Mouse (Mus musculus) midbrain, embryonic 11.5 days (tissue): ENCODE results near the gene Clpb. TPM values are rescaled to one million over a fixed set of nuclear protein-coding genes. Genes with fewer than 3 reads are reported as not detected.
A peak's percentile ranks its signal among the peaks of the same experiment; 100 is the strongest.

Experiments used
- ATAC-seq: fragments of 200-750 bp; cut with Nextera tagmentation; 2 replicates; pipeline ENCODE4 v1.8.0; 2017; ENCODE audit warnings: moderate TSS enrichment, moderate library complexity; ENCODE audit not compliant: low FRiP score
- DNase-seq: peaks from one replicate; pipeline ENCODE4 v3.0.0; 2015; ENCODE audit warnings: low spot score; ENCODE audit errors: missing footprints
- H3K27ac ChIP-seq: fragments of 300-500 bp; sonication (generic); 2 replicates; pipeline ENCODE4 v1.5.1; 2014; ENCODE audit warnings: low read depth, low read length
- H3K27me3 ChIP-seq: fragments of 300-500 bp; sonication (generic); 2 replicates; pipeline ENCODE4 v1.6.1; 2014; ENCODE audit warnings: mild to moderate bottlenecking, low read length, moderate library complexity, mixed read lengths; ENCODE audit not compliant: control insufficient read depth, insufficient read depth
- H3K36me3 ChIP-seq: fragments of 300-500 bp; sonication (generic); 2 replicates; pipeline ENCODE4 v1.6.1; 2014; ENCODE audit warnings: mild to moderate bottlenecking, low read length, moderate library complexity, mixed read lengths; ENCODE audit not compliant: control insufficient read depth, insufficient read depth
- H3K4me1 ChIP-seq: fragments of 300-500 bp; sonication (generic); 2 replicates; pipeline ENCODE4 v1.6.1; 2014; ENCODE audit warnings: low read length; ENCODE audit not compliant: control insufficient read depth, insufficient read depth
- H3K4me2 ChIP-seq: fragments of 300-500 bp; sonication (generic); 2 replicates; pipeline ENCODE4 v1.6.1; 2014; ENCODE audit warnings: mild to moderate bottlenecking, moderate library complexity
- H3K4me3 ChIP-seq: fragments of 300-500 bp; sonication (generic); 2 replicates; pipeline ENCODE4 v1.5.1; 2014; ENCODE audit warnings: low read depth, low read length
- H3K9ac ChIP-seq: fragments of 300-500 bp; sonication (generic); 2 replicates; pipeline ENCODE4 v1.6.1; 2014; ENCODE audit warnings: low read length
- H3K9me3 ChIP-seq: fragments of 300-500 bp; sonication (generic); 2 replicates; pipeline ENCODE4 v1.6.1; 2016; ENCODE audit warnings: low read length; ENCODE audit not compliant: control insufficient read depth
- WGBS: fragments of 180-500 bp; shearing (Covaris S2); extraction: QIAGEN DNeasy Blood & Tissue Kit; methylation state at CpG from one replicate; pipeline ENCODE4 v1.1.7; 2014; 5-methylcytosine and 5-hydroxymethylcytosine counted together
- polyA plus RNA-seq: library from polyadenylated mRNA; unstranded; fragments of >200 nt; fragmentation: Nextera tagmentation; extraction: Ambion mirVana; gene quantifications from 2 replicates; pipeline ENCODE4 v1.2.1, GENCODE M21; 2014

Gene Clpb
- polyA plus RNA-seq, 1 experiment from 2014 or later = 38.8 TPM

DNA sequence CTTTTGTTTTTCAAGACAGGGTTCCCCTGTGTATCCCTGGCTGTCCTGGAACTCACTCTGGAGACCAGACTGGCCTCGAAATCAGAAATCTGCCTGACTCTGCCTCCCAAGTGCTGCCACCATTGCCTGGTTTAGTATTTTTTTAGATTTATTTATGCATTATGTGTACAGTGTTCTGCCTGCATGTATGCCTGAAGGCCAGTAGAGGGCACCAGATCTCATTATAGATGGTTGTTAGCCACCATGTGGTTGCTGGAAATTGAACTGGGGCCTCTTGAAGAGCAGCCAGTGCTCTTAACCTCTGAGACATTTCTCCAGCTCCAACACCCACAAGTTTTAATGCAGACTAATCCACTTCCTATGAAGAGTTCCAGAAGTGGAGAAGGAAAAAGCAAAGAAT, 1.4 kb upstream of the Clpb start:
- H3K27ac ChIP-seq = no peak overlapping the region
- no peaks in the 10 kb centered on the region for H3K27me3 ChIP-seq
- ATAC-seq (no peak), DNase-seq (no peak)
- WGBS = 80% methylated on average over 1 of the region's 1 CpGs
- H3K4me1 ChIP-seq = peaks cover 13% of the 10 kb centered on the region
- H3K4me3 ChIP-seq = no peak overlapping the region
- no peaks in the 10 kb centered on the region for H3K9me3 ChIP-seq
- H3K9ac ChIP-seq = no peak overlapping the region
- H3K4me2 ChIP-seq = no peak overlapping the region
- no peaks in the 10 kb centered on the region for H3K36me3 ChIP-seq

DNA sequence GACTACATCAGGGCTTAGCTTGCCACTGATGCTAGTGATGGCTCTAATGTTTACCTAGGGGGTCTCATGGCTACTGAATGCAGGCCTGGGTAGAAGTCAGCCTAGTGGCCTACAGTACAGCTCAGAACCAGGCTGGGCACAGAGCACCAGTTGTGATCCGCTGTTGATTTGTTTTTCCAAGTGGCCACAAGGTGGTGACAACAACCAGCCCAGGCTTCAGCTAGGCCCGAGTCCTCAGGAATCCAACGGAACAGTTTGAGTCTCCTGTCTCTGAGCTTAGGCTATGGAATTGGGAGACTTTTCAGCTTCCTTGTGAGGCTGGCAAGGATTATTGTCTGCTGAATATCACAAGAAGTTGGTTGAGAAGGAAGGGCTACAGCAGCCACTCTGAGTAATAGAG, 3.1 kb downstream of the Clpb start:
- no peak overlapping the region for H3K4me2 ChIP-seq
- H3K4me3 ChIP-seq = no peak overlapping the region
- no peak overlapping the region for H3K27ac ChIP-seq
- no peaks in the 10 kb centered on the region for H3K27me3 ChIP-seq
- 7% methylated on average over 3 of the region's 3 CpGs for WGBS
- H3K36me3 ChIP-seq = no peaks in the 10 kb centered on the region
- H3K9me3 ChIP-seq = no peaks in the 10 kb centered on the region
- no peak overlapping the region for H3K9ac ChIP-seq
- DNase-seq (peak; percentile 90), ATAC-seq (no peak)
- H3K4me1 ChIP-seq = peaks cover 13% of the 10 kb centered on the region

DNA sequence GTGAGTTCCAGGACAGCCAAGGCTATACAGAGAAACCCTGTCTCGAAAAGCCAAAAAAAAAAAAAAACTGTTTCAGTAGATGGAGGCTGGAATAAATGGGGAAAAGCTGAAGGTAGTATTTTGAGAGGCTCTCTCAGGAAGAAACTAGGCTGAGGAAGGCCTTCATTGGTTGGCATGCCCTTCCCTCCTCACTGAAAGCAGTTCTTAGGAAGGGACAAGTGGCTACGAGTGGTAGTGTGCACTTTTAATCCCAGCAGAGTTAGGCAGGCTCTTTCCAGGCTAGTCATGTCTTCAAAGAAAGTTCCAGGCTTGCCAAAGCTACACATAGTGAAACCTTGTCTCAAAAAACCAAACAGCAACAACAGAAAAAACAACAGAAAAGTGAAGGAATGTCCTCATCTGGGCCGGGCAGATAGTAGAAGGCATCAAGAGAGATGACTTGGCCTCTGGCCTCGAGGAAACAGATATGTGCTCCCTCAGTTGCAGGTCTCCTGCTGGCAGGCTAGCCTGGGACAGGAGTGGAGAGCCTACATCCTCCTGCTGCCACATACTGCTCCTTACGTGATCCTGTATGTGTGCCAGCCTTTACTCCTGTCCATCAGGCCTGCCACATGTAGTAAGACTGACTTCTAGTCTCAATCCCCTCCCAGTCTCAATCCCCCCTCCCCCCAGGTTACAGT, 8.3 kb downstream of the Clpb start:
- Histone ChIP-seq H3K4me2 (no peak overlapping the region), H3K4me1 (peaks cover 11% of the 10 kb centered on the region), H3K9ac (no peak overlapping the region), H3K36me3 (no peaks in the 10 kb centered on the region), H3K4me3 (no peak overlapping the region), H3K27ac (no peak overlapping the region), H3K9me3 (no peaks in the 10 kb centered on the region), H3K27me3 (no peaks in the 10 kb centered on the region)
- whole genome bisulfite sequencing = 72% methylated on average over 4 of the region's 5 CpGs
- ATAC-seq = no peak
- no peak for DNase-seq

- 23% methylated on average over 2 of the region's 2 CpGs for WGBS
- Histone ChIP-seq H3K27me3 (no peaks in the 10 kb centered on the region), H3K4me3 (no peak overlapping the region), H3K27ac (no peak overlapping the region), H3K36me3 (no peaks in the 10 kb centered on the region), H3K4me1 (peaks cover 20% of the 10 kb centered on the region), H3K9ac (no peak overlapping the region), H3K9me3 (no peaks in the 10 kb centered on the region), H3K4me2 (no peak overlapping the region)
- peak; percentile 80 for DNase-seq
- ATAC-seq = no peak
These were observed 10.1 kb downstream of the Clpb start for GRCm38 (mm10) chr7:101673497-101673896.

DNA sequence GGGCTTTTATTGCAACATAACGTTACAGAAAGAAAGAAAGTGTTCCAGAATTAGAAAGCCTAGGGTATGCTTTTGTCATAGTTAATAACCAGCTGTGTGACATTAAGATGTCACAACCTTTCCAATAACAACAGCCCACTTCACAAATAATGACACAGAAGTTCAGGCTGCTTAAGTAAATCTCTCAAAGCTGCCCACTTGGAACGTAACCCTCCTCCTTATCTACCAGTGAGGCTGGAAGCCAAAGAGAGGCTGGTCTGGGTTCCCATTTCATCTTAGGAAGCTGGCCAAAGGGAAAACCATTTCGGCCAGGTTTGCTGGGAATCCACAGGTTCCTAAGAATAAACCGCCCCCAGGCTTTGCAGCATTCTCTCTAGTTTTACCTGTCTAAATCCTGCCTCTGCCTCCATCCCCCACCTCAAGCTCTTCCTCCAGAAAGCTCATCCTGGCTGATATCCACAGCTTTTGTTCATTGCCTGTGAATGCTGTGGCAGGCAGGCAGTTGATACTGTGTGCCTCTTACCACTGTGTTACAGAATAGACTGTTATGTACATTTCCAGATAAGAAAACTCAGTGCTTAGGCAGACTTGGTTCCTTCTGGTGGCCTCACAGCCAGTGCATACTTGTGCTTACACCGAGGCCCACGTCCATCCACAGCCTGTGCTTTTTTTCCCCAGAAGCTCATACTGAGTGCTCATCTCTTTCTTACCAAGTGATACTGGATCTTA, 12.8 kb downstream of the Clpb start:
- H3K27ac ChIP-seq = peak overlapping the region; percentile 76
- H3K36me3 ChIP-seq = no peaks in the 10 kb centered on the region
- ATAC-seq = no peak
- DNase-seq = no peak
- 32% methylated on average over 6 of the region's 6 CpGs for WGBS
- no peaks in the 10 kb centered on the region for H3K27me3 ChIP-seq
- H3K4me1 ChIP-seq = peaks cover 23% of the 10 kb centered on the region
- H3K9me3 ChIP-seq = no peaks in the 10 kb centered on the region
- no peak overlapping the region for H3K4me2 ChIP-seq
- peak overlapping the region; percentile 26 for H3K9ac ChIP-seq
- H3K4me3 ChIP-seq = no peak overlapping the region

- WGBS = 17% methylated on average over 3 of the region's 3 CpGs
- no peaks in the 10 kb centered on the region for H3K27me3 ChIP-seq
- peak overlapping the region; percentile 6; the same call in 1 of the 2 replicates for H3K4me2 ChIP-seq
- no peaks in the 10 kb centered on the region for H3K36me3 ChIP-seq
- H3K27ac ChIP-seq = peak overlapping the region; percentile 76
- ATAC-seq (peak; percentile 73), DNase-seq (peak; percentile 91)
- no peak overlapping the region for H3K4me3 ChIP-seq
- peak overlapping the region; percentile 26 for H3K9ac ChIP-seq
- H3K4me1 ChIP-seq = peaks cover 27% of the 10 kb centered on the region
- no peaks in the 10 kb centered on the region for H3K9me3 ChIP-seq
These were observed 13.4 kb downstream of the Clpb start for GRCm38 (mm10) chr7:101676762-101677308.

- H3K9me3 ChIP-seq = no peaks in the 10 kb centered on the region
- H3K36me3 ChIP-seq = no peaks in the 10 kb centered on the region
- WGBS = 10% methylated on average over 7 of the region's 7 CpGs
- no peak overlapping the region for H3K9ac ChIP-seq
- DNase-seq (peak; percentile 94), ATAC-seq (peak; percentile 82)
- peaks cover 39% of the 10 kb centered on the region for H3K4me1 ChIP-seq
- H3K4me3 ChIP-seq = no peak overlapping the region
- H3K27ac ChIP-seq = no peak overlapping the region
- no peaks in the 10 kb centered on the region for H3K27me3 ChIP-seq
- no peak overlapping the region for H3K4me2 ChIP-seq
These were observed 16.2 kb downstream of the Clpb start for GRCm38 (mm10) chr7:101679591-101679990.

- H3K27ac ChIP-seq = no peak overlapping the region
- WGBS = 81% methylated on average over 3 of the region's 3 CpGs
- no peaks in the 10 kb centered on the region for H3K27me3 ChIP-seq
- H3K9ac ChIP-seq = no peak overlapping the region
- ATAC-seq = no peak
- H3K4me1 ChIP-seq = peaks cover 37% of the 10 kb centered on the region
- DNase-seq = no peak
- no peak overlapping the region for H3K4me2 ChIP-seq
- no peaks in the 10 kb centered on the region for H3K36me3 ChIP-seq
- H3K4me3 ChIP-seq = no peak overlapping the region
- no peaks in the 10 kb centered on the region for H3K9me3 ChIP-seq
These were observed 17.5 kb downstream of the Clpb start for GRCm38 (mm10) chr7:101680961-101681360.

- no peak overlapping the region for H3K4me3 ChIP-seq
- H3K9ac ChIP-seq = peak overlapping the region; percentile 24; the same call in 1 of the 2 replicates
- peaks cover 31% of the 10 kb centered on the region for H3K4me1 ChIP-seq
- H3K4me2 ChIP-seq = no peak overlapping the region
- no peaks in the 10 kb centered on the region for H3K9me3 ChIP-seq
- 27% methylated on average over 6 of the region's 6 CpGs for WGBS
- ATAC-seq = no peak
- no peak for DNase-seq
- no peak overlapping the region for H3K27ac ChIP-seq
- H3K36me3 ChIP-seq = no peaks in the 10 kb centered on the region
- H3K27me3 ChIP-seq = no peaks in the 10 kb centered on the region
These were observed 18.2 kb downstream of the Clpb start for GRCm38 (mm10) chr7:101681565-101682071.
